Mouse (Mus musculus) gastrocnemius, postnatal 14 days (tissue): ENCODE results near the gene Atxn2l. TPM values are rescaled to one million over a fixed set of nuclear protein-coding genes. Genes with fewer than 3 reads are reported as not detected.

Experiments
- DNase-seq: peaks from one replicate; pipeline ENCODE4 v3.0.0; 2021; ENCODE audit warnings: mixed read lengths
- intact Hi-C: fragments of 180-260 bp; cut with DNase I; formaldehyde crosslinking; loops from one replicate; pipeline ENCODE4 v1.15.1; 2025; ENCODE audit warnings: low total_unique reads
- total RNA-seq, 2 experiments: library from RNA; stranded (reverse); gene quantifications; 2 replicates each; pipeline ENCODE4 v1.2.3; 2021

Atxn2l gene
- total RNA-seq, 2 experiments from 2014 or later = 31.1 to 32.4 TPM

GRCm38 (mm10) chr7:126466116-126466515 lies 37.1 kb downstream of the Atxn2l start:
- intact Hi-C loops = no loop called here
- DNase-seq = no peak

- peak; percentile 76 for DNase-seq
- intact Hi-C loops = no loop called here
These were observed 37.8 kb downstream of the Atxn2l start for GRCm38 (mm10) chr7:126465246-126466030.

GRCm38 (mm10) chr7:126464836-126465235 lies 38.4 kb downstream of the Atxn2l start:
- intact Hi-C loops = no loop called here
- DNase-seq = peak; percentile 85

GRCm38 (mm10) chr7:126464121-126464520 lies 39.1 kb downstream of the Atxn2l start:
- intact Hi-C loops = no loop called here
- DNase-seq = peak; percentile 87

- intact Hi-C loops = no loop called here
- DNase-seq = peak; percentile 32
These were observed 39.7 kb downstream of the Atxn2l start for GRCm38 (mm10) chr7:126463547-126463946.

GRCm38 (mm10) chr7:126463004-126463403 lies 40.2 kb downstream of the Atxn2l start, which contains the start of gene Atp2a1:
Gene Atp2a1, minus strand, starts transcription at chr7:126463108.
- DNase-seq = peak; percentile 84
- intact Hi-C loops = no loop called here

GRCm38 (mm10) chr7:126461626-126462025 lies 41.6 kb downstream of the Atxn2l start:
- peak; percentile 41 for DNase-seq
- intact Hi-C loops = no loop called here

- intact Hi-C loops = no loop called here
These were observed 42.4 kb downstream of the Atxn2l start for GRCm38 (mm10) chr7:126460623-126461399.

GRCm38 (mm10) chr7:126458844-126459618 lies 44.2 kb downstream of the Atxn2l start:
- DNase-seq = peak; percentile 76
- intact Hi-C loops = no loop called here

More at GRCm38 (mm10) chr7:126460623-126461399, 42.4 kb downstream of the Atxn2l start:
- DNase-seq = peak; percentile 45

GRCm38 (mm10) chr7:126458225-126458624 lies 45.0 kb downstream of the Atxn2l start:
- DNase-seq = peak; percentile 16
- intact Hi-C loops = no loop called here

GRCm38 (mm10) chr7:126456382-126457266 lies 46.6 kb downstream of the Atxn2l start:
- DNase-seq = no peak
- intact Hi-C loops = no loop called here

- peak; percentile 10 for DNase-seq
- intact Hi-C loops = no loop called here
These were observed 48.0 kb downstream of the Atxn2l start for GRCm38 (mm10) chr7:126455242-126455641.

GRCm38 (mm10) chr7:126453861-126454260 lies 49.4 kb downstream of the Atxn2l start:
- intact Hi-C loops = no loop called here
- DNase-seq = no peak

GRCm38 (mm10) chr7:126452244-126452643 lies 51.0 kb downstream of the Atxn2l start:
- intact Hi-C loops = no loop called here
- peak; percentile 11 for DNase-seq

GRCm38 (mm10) chr7:126450641-126451040 lies 52.6 kb downstream of the Atxn2l start:
- intact Hi-C loops = no loop called here
- DNase-seq = no peak

- DNase-seq = no peak
- intact Hi-C loops = no loop called here
These were observed 53.2 kb downstream of the Atxn2l start for GRCm38 (mm10) chr7:126449991-126450390.

- DNase-seq = peak; percentile 15
- intact Hi-C loops = no loop called here
These were observed 54.8 kb downstream of the Atxn2l start for GRCm38 (mm10) chr7:126448481-126448880.

- intact Hi-C loops = no loop called here
- DNase-seq = no peak
These were observed 57.0 kb downstream of the Atxn2l start for GRCm38 (mm10) chr7:126446217-126446616.
